Mouse (Mus musculus) liver, adult 2 months (tissue): ENCODE data around the gene Fam189a1. TPM values are rescaled to one million over a fixed set of nuclear protein-coding genes. Genes with fewer than 3 reads are reported as not detected.

ENCODE experiments used
- DNase-seq: peaks from one replicate; pipeline ENCODE4 v3.0.0-alpha.2; 2011; ENCODE audit warnings: low read depth, low spot score; ENCODE audit errors: extremely low read depth
- H3K27ac ChIP-seq: fragments of 200-500 bp; replicated peaks from 2 replicates; pipeline ENCODE4 v1.5.1; 2012; ENCODE audit warnings: low read depth, mild to moderate bottlenecking, control low read depth, inconsistent platforms, low read length; ENCODE audit not compliant: insufficient read depth
- H3K27me3 ChIP-seq: fragments of 200-500 bp; 2 replicates; pipeline ENCODE4 v1.6.1; 2012; ENCODE audit warnings: mild to moderate bottlenecking, moderate library complexity, low read length, inconsistent platforms; ENCODE audit not compliant: control insufficient read depth, insufficient read depth
- H3K36me3 ChIP-seq: fragments of 200-500 bp; 2 replicates; pipeline ENCODE4 v1.6.1; 2012; ENCODE audit warnings: low read length, inconsistent platforms; ENCODE audit not compliant: control insufficient read depth, insufficient read depth
- H3K4me1 ChIP-seq: fragments of 200-500 bp; 2 replicates; pipeline ENCODE4 v1.6.1; 2011; ENCODE audit warnings: low read length; ENCODE audit not compliant: control insufficient read depth, insufficient read depth
- H3K4me3 ChIP-seq: fragments of 200-500 bp; 2 replicates; pipeline ENCODE4 v1.5.1; 2011; ENCODE audit warnings: low read depth, mild to moderate bottlenecking, control low read depth, low read length, moderate library complexity; ENCODE audit not compliant: insufficient read depth
- H3K79me2 ChIP-seq: fragments of 200-500 bp; 2 replicates; pipeline ENCODE4 v1.6.1; 2012; ENCODE audit warnings: inconsistent platforms, mild to moderate bottlenecking, low read length, moderate library complexity; ENCODE audit not compliant: control insufficient read depth, insufficient read depth
- H3K9ac ChIP-seq: fragments of 200-500 bp; 2 replicates; pipeline ENCODE4 v1.6.1; 2012; ENCODE audit warnings: low read depth, mild to moderate bottlenecking, control low read depth, inconsistent platforms, low read length
- CTCF ChIP-seq: fragments of 200-500 bp; IDR thresholded peaks from 2 replicates; pipeline ENCODE4 v1.5.1; 2011; ENCODE audit warnings: low read depth, low read length, control low read depth
- POLR2A ChIP-seq: fragments of 200-500 bp; IDR thresholded peaks from 2 replicates; pipeline ENCODE4 v1.6.1; 2011; ENCODE audit warnings: low read length, control low read depth; ENCODE audit not compliant: insufficient read depth; ENCODE audit errors: extremely low read depth
- WGBS: fragments of 180-500 bp; shearing (Covaris S2); methylation state at CpG from one replicate; pipeline ENCODE4 v1.1.7; 2018; 5-methylcytosine and 5-hydroxymethylcytosine counted together
- polyA plus RNA-seq: library from polyadenylated mRNA; depleted of rRNA; stranded (reverse); fragments of >200 nt; gene quantifications from 2 replicates; pipeline ENCODE4 v1.2.3, GENCODE M21; 2012
- total RNA-seq: library from RNA; depleted of rRNA; stranded (reverse); fragments of >200 nt; gene quantifications from 2 replicates; pipeline ENCODE4 v1.2.3, GENCODE M21; 2014

Fam189a1 gene
- total and polyA plus RNA-seq, 2 experiments, result 0.32 TPM; not detected in 1

GRCm38 (mm10) chr7:65141907-65142698 is 14.3 kb downstream of the Fam189a1 start:
- H3K4me1 ChIP-seq, result no peaks in the 10 kb centered on the region
- no peak overlapping the region for H3K9ac ChIP-seq
- TF ChIP-seq POLR2A (no peak), CTCF (no peak)
- H3K36me3 ChIP-seq, result no peaks in the 10 kb centered on the region
- DNase-seq, result no peak
- H3K4me3 ChIP-seq, result no peak overlapping the region
- 67% methylated on average over 6 of the region's 6 CpGs for WGBS
- no peaks in the 10 kb centered on the region for H3K27me3 ChIP-seq
- no peak overlapping the region for H3K27ac ChIP-seq
- H3K79me2 ChIP-seq, result no peaks in the 10 kb centered on the region

- Histone ChIP-seq H3K27me3 (no peaks in the 10 kb centered on the region), H3K79me2 (no peaks in the 10 kb centered on the region), H3K9ac (no peak overlapping the region), H3K27ac (no peak overlapping the region), H3K4me3 (no peak overlapping the region), H3K36me3 (no peaks in the 10 kb centered on the region), H3K4me1 (no peaks in the 10 kb centered on the region)
- 68% methylated on average over 5 of the region's 5 CpGs for whole genome bisulfite sequencing
- DNase-seq, result no peak
- TF ChIP-seq POLR2A (no peak), CTCF (no peak)
These were observed 15.5 kb downstream of the Fam189a1 start for GRCm38 (mm10) chr7:65140832-65141231.

- H3K27me3 ChIP-seq, result no peaks in the 10 kb centered on the region
- H3K9ac ChIP-seq, result no peak overlapping the region
- H3K27ac ChIP-seq, result no peak overlapping the region
- H3K4me3 ChIP-seq, result no peak overlapping the region
- TF ChIP-seq POLR2A (no peak), CTCF (no peak)
- no peak for DNase-seq
- WGBS, result 56% methylated on average over 5 of the region's 5 CpGs
- no peaks in the 10 kb centered on the region for H3K4me1 ChIP-seq
- no peaks in the 10 kb centered on the region for H3K36me3 ChIP-seq
- no peaks in the 10 kb centered on the region for H3K79me2 ChIP-seq
These were observed 16.3 kb downstream of the Fam189a1 start for GRCm38 (mm10) chr7:65140099-65140498.

GRCm38 (mm10) chr7:65123766-65124165 is 32.6 kb downstream of the Fam189a1 start:
- Histone ChIP-seq H3K9ac (no peak overlapping the region), H3K27me3 (no peaks in the 10 kb centered on the region), H3K4me1 (no peaks in the 10 kb centered on the region), H3K36me3 (no peaks in the 10 kb centered on the region), H3K79me2 (no peaks in the 10 kb centered on the region), H3K4me3 (no peak overlapping the region), H3K27ac (no peak overlapping the region)
- DNase-seq, result no peak
- WGBS, result 85% methylated on average over 3 of the region's 3 CpGs
- TF ChIP-seq POLR2A (no peak), CTCF (no peak)

GRCm38 (mm10) chr7:65116903-65117302 is 39.5 kb downstream of the Fam189a1 start:
- Histone ChIP-seq H3K9ac (no peak overlapping the region), H3K4me3 (no peak overlapping the region), H3K36me3 (no peaks in the 10 kb centered on the region), H3K27ac (no peak overlapping the region), H3K27me3 (no peaks in the 10 kb centered on the region), H3K79me2 (no peaks in the 10 kb centered on the region), H3K4me1 (no peaks in the 10 kb centered on the region)
- no peak for DNase-seq
- TF ChIP-seq POLR2A (no peak), CTCF (no peak)
- WGBS, result 91% methylated on average over 7 of the region's 7 CpGs

GRCm38 (mm10) chr7:65115366-65115765 is 41.0 kb downstream of the Fam189a1 start:
- H3K27me3 ChIP-seq, result no peaks in the 10 kb centered on the region
- H3K4me3 ChIP-seq, result no peak overlapping the region
- no peaks in the 10 kb centered on the region for H3K36me3 ChIP-seq
- no peak overlapping the region for H3K27ac ChIP-seq
- no peak overlapping the region for H3K9ac ChIP-seq
- H3K4me1 ChIP-seq, result no peaks in the 10 kb centered on the region
- 86% methylated on average over 3 of the region's 3 CpGs for WGBS
- H3K79me2 ChIP-seq, result no peaks in the 10 kb centered on the region
- TF ChIP-seq POLR2A, result no peak
- no peak for TF ChIP-seq CTCF
- DNase-seq, result no peak
